Mouse (Mus musculus) layer of hippocampus, adult 8-10 months (tissue): ENCODE results near the gene D11Wsu47e. TPM values are rescaled to one million over a fixed set of nuclear protein-coding genes. Genes with fewer than 3 reads are reported as not detected.
"Not testable (repeated sequence)": the region's sequence is repeated elsewhere in the genome, so short reads cannot be mapped to it uniquely, and the experiment has no call there.

Experiments
- DNase-seq, 2 experiments: peaks; one replicate each; pipeline ENCODE4 v3.0.0; 2022; ENCODE audit warnings: low spot score in 2 of 2
- total RNA-seq, 4 experiments: library from RNA; stranded (reverse); gene quantifications; 2 replicates each; pipeline ENCODE4 v1.2.4; 2022

D11Wsu47e gene
- 10 to 100 TPM; 14.1 to 17.1 (median 15.7) TPM for total RNA-seq

- peak; percentile 93 to 94 for DNase-seq
Measured at GRCm38 (mm10) chr11:113683957-113684706, at the start of gene D11Wsu47e, which contains the start of gene Fam104a. TSS of gene D11Wsu47e (plus strand) at chr11:113684412. TSS of gene Fam104a (minus strand) at chr11:113684155.

GRCm38 (mm10) chr11:113634699-113635121 is 49.5 kb upstream of the D11Wsu47e start:
- DNase-seq, result peak in 1 of 2 experiments; percentile 36

DNA sequence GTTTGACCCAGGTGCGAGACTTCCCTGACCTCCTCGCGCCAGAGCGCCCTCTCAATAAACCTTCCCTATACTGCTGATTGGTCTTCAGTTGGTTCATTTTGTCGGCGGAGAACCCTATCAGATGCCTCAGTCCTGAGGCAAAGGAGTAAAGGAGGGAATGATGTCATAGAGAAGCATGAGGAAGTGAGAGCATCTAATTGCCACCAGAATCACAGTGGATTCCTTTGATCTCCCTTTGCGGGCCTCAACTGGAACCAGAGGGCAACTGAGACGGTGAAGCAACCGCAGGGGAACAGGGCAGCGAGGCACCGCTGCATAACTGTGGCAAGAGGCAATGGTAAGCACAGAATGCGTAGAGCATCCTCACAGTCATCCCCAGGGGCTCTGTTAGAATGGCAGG is 45.5 kb upstream of the D11Wsu47e start:
- DNase-seq, result no peak

- DNase-seq, result no peak
Measured at GRCm38 (mm10) chr11:113645181-113645580, 39.0 kb upstream of the D11Wsu47e start.

DNA sequence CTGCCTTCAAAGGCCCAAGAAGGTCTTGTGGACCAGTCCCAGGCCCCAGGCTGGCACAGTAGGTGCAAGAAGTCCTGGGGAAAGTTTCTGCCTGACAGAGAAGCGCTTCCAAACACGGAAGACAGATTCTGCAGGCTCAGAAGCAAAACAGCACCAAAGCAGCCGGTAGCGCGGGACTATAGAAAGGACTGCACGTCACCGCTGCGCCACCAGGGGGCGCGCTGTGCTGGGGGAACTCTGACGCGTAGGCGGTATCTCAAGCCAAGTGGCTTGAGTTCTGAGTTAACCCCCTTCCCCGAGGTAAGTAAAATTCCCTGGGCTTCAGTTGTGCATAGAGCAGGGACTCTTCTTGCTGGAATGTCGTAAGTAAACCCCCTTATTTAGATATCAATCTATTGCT is 36.1 kb upstream of the D11Wsu47e start:
- DNase-seq, result peak; percentile 61 to 71

DNA sequence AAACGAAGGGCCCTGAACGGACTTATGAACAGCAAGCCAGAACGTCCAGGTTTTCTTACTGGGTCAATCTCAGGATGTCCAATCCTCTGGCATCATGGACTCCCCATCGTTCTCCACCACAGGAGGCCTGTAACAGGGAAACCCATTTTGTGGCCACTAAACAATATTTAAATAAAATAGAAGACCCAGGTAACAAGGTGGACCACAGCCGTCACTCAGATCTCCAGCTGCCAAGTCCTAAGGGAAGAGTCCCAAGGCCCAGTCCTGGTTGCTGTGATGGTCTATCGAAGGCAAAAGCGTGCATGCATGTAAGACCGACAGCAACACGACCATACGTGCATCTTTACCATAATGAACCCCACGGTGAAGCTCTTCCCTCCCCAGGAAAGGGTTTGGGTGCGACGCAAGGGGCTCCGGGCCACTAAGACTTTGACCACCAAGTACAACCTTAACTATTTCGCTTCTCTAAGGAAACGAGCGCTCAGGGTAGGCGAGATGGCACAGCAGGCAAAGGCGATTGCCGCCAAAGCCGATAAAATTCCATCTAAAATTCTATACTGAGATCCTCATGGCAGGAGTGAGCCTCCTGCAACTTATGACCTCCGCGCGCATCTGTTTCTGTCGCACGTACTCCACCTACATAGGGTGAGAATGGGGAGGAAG is 35.4 kb upstream of the D11Wsu47e start, which contains the start of gene Cog1:
Gene Cog1 (plus strand): TSS at position 480 of the 663 bp plus-strand sequence.
- DNase-seq, result no peak

DNA sequence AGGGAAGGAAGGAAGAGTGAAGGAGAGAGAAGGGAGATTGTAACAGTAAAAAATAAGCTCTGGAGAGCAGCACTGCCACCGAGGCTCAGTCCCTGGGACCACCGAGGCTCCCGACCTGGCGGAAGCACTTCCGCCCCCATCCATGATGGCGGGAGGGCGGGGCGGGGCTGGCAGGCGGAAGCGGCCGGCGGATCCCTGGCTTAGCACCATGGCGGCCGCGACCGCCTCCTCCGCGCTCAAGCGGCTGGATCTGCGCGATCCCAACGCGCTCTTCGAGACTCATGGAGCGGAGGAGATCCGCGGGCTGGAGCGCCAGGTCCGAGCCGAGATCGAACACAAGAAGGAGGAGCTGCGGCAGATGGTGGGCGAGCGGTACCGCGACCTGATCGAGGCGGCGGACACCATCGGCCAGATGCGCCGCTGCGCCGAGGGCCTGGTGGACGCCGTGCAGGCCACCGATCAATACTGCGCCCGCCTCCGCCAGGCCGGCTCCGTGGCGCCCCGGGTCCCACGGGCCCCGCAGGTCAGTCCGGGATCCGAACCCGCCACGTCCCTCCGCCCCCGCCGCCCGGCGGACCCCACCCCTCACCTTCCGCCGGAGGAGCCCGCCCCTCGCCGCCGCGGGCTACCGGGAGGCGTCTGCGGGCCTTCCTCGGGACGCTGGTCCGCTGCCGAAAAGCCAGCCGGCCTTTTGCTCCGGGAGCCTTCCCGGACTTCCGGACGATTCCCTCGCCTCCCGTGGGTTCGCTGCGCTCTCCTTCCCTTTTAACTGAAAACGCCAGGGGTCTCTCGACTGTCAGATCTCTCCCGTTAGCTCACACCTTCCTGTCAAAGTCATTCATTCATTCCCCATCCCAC is 34.6 kb upstream of the D11Wsu47e start, which contains the start of gene Slc39a11:
Gene Slc39a11 (minus strand): TSS at position 727 of the 858 bp plus-strand sequence.
- peak; percentile 26 to 56 for DNase-seq

GRCm38 (mm10) chr11:113651206-113651906 is 32.9 kb upstream of the D11Wsu47e start:
- peak in 1 of 2 experiments; percentile 31 for DNase-seq

GRCm38 (mm10) chr11:113651907-113652273 is 32.3 kb upstream of the D11Wsu47e start:
- peak in 1 of 2 experiments; percentile 35 for DNase-seq

- DNase-seq, result no peak
Measured at GRCm38 (mm10) chr11:113652516-113652915, 31.7 kb upstream of the D11Wsu47e start.

GRCm38 (mm10) chr11:113654105-113654504 is 30.1 kb upstream of the D11Wsu47e start:
- DNase-seq, result no peak

DNA sequence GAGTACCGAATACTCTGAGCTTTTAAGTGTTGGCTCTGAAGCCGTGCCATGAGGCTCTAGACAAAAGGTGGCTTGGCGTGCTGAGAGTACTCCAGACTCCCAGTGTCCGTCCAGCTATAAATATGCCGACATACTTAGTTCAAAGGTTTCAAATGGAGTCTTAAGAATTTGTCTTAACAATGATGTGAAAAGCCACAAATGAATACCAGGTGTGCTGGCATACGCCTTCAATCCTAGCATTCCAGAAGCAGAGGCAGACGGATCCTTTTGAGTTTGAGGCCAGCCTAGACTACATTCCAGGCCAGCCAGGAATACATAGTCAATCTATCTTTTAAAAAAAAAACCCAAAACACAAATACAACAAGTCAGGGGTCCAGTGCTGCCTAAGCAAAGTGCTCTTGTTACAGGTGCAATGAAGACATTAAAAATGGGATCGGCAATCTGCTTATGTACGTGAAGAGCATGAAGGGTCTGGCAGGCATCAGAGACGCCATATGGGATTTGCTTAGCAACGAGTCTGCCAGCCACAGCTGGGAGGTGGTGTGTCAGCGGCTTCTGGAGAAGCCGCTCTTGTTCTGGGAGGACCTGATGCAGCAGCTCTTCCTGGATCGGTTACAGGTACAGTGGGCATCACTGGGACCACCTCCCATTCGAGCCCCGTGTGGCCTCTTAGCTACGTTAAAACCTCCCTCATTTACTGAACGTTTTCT is 29.5 kb upstream of the D11Wsu47e start:
- peak; percentile 33 to 61 for DNase-seq

DNA sequence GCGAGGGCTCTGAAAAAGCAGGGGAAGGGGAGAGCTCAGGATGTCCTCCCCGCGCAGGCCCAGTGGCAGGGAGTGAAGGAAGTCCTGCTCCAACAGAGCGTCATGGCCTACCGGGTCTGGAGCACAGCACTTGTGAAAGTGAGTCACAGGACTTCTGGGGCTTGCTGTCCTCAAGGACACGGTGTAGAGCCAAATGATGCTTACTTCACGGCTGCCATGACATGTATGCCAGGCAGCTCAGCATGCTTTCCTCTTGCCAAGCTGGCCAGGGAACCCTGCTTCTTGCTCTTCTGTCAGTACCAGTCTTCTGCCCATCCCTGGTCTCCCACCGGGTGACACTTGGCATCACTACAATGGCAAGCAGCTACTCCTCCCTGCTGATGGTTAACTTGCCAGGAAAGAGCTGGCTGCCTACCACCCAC is 27.7 kb upstream of the D11Wsu47e start:
- DNase-seq, result no peak

GRCm38 (mm10) chr11:113657221-113657620 is 27.0 kb upstream of the D11Wsu47e start:
- no peak for DNase-seq

GRCm38 (mm10) chr11:113658319-113658718 is 25.9 kb upstream of the D11Wsu47e start:
- no peak for DNase-seq

DNA sequence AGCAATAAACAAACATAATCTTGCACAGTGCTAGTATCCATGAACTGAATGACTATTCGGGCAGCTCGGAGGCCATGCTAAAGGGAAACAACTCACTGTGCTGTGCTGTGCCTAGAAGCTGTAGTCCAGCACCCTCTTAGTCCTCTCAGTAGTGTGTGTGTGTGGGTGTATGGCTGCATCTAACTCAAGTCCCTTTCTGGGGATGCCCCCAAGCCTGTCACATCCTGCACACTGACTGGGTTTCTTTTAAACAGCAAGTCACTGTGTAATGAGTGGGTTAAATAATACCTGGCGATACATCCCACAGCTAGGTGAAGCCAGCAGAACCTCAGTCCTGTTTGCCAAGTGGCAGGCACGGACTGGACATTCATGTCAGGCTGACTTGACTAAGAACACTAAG is 25.4 kb upstream of the D11Wsu47e start:
- no peak for DNase-seq

DNA sequence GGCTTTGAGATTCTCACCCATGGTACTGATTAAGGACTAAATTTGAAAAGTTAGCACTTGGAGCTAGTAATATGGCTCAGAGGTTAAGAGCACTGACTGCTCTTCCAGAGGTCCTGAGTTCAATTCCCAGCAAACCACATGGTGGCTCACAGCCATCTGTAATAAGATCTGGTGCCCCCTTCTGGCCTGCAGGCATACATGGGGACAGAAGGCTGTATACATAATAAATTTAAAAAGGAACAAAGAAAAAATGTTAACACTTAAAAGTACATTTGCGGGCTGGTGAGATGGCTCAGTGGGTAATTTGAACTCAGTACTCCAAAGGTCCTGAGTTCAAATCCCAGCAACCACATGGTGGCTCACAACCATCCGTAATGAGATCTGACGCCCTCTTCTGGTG is 24.0 kb upstream of the D11Wsu47e start:
- not testable (repeated sequence) for DNase-seq

DNA sequence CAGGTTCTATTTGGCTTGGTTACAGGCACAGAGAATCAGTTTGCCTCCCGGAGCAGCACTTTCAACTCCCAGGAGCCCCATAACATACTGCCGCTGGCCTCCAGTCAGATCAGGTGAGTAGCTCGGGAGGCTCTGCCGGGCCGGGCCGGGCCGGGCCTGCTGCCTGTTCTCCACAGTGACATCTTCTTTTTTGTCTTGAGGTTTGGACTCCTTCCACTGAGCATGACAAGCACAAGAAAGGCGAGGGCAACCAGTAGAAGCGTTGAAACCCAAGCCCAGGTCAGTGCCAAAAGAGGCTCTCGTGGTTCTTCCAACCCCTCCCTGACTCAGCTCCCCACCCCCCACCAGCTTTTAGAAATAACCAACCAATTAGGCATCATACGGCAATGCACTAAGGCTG is 23.3 kb upstream of the D11Wsu47e start:
- no peak for DNase-seq

- DNase-seq, result no peak
Measured at GRCm38 (mm10) chr11:113661835-113662351, 22.3 kb upstream of the D11Wsu47e start.

- DNase-seq, result no peak
Measured at GRCm38 (mm10) chr11:113664279-113664678, 19.9 kb upstream of the D11Wsu47e start.
